24 mouse cellular contexts compared by ENCODE assay signal in the genomic region with DNA sequence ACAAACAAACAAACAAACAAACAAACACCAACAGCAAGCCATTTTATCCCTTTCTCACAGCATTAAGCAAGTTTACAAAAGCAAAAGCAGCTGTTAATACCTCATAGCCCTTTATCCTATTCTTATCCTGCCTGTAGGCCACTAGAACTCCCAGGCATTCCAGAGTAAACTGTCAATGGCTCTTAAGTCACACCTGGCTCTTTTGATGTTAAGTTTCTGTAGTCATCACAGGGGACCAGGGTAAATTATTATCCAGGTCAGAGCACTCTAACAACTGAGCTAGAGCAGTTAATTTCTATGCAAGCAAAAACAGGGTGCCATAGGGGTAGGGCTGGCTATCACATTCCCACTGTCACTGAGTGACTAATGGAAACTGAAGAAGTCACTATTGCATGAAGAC.
"Had no signal": no experiment of that assay in that cellular context is flagged by ENCODE, and none has a peak within 500 bp of the region (broad histone marks: within the 10 kb centered on the region; RNA-seq: fewer than 3 reads in every experiment).

No protein-coding gene starts in this region.

- H3K9me3 ChIP-seq: heart, embryonic 10.5 days; heart, embryonic 12.5 days; hindbrain, embryonic 10.5 days; hindbrain, embryonic 12.5 days; intestine, embryonic 15.5 days; limb, embryonic 10.5 days; limb, embryonic 12.5 days had no signal

- H3K27me3 ChIP-seq: heart, embryonic 12.5 days; hindbrain, embryonic 12.5 days; intestine, embryonic 15.5 days; limb, embryonic 12.5 days had no signal

- H3K27ac ChIP-seq: gastrocnemius, adult 2 months; heart, embryonic 10.5 days; hindbrain, embryonic 10.5 days; hindbrain, embryonic 12.5 days; hindbrain, embryonic 14.5 days; intestine, embryonic 15.5 days; layer of hippocampus, adult 2 months; left cerebral cortex, adult 2 months; limb, embryonic 10.5 days; limb, embryonic 12.5 days had no signal

- DNase-seq: gastrocnemius, adult 2 months; gastrocnemius, postnatal 10 days; gastrocnemius, postnatal 25 days; heart, adult 18-20 months; heart, postnatal 10 days; heart, postnatal 4 days; kidney, adult 18-20 months; kidney, adult 8-10 months; kidney, postnatal 10 days; kidney, postnatal 25 days; kidney, postnatal 4 days had no signal

- H3K36me3 ChIP-seq: heart, embryonic 10.5 days; heart, embryonic 12.5 days; hindbrain, embryonic 10.5 days; hindbrain, embryonic 12.5 days; intestine, embryonic 15.5 days; limb, embryonic 10.5 days; limb, embryonic 12.5 days had no signal

- H3K4me2 ChIP-seq: heart, embryonic 12.5 days; hindbrain, embryonic 12.5 days; hindbrain, embryonic 14.5 days; intestine, embryonic 15.5 days; limb, embryonic 12.5 days had no signal

- H3K4me1 ChIP-seq: intestine, embryonic 15.5 days; limb, embryonic 10.5 days; limb, embryonic 12.5 days had no signal

- H3K9ac ChIP-seq: heart, embryonic 12.5 days; hindbrain, embryonic 12.5 days; hindbrain, embryonic 14.5 days; intestine, embryonic 15.5 days; limb, embryonic 12.5 days had no signal

- ATAC-seq: hindbrain, embryonic 16.5 days; inflammation-experienced regulatory T-cells, adult 6 months; intestine, embryonic 15.5 days; intestine, postnatal 0 days had no signal

- H3K4me3 ChIP-seq: gastrocnemius, adult 2 months; heart, embryonic 10.5 days; heart, embryonic 12.5 days; hindbrain, embryonic 10.5 days; hindbrain, embryonic 12.5 days; intestine, embryonic 15.5 days; layer of hippocampus, adult 2 months; left cerebral cortex, adult 2 months; limb, embryonic 10.5 days; limb, embryonic 12.5 days had no signal
